Mouse (Mus musculus) CD8-positive naive resting alpha-beta T cell, adult 2 months (primary cell): ENCODE data around the gene Lrat.

Experiments used
- DNase-seq, 2 experiments: peaks; one replicate each; pipeline ENCODE4 v3.0.0; 2022; ENCODE audit warnings: low read depth in 2 of 2, low spot score in 2 of 2

The Lrat gene

GRCm38 (mm10) chr3:82903613-82904205 is at the start of gene Lrat:
Gene Lrat (minus strand): TSS chr3:82903973.
- DNase-seq = no peak

- DNase-seq = no peak
Measured at GRCm38 (mm10) chr3:82952173-82952962, 48.6 kb upstream of the Lrat start.

GRCm38 (mm10) chr3:82950639-82951038 is 46.9 kb upstream of the Lrat start:
- DNase-seq = no peak

GRCm38 (mm10) chr3:82950208-82950607 is 46.4 kb upstream of the Lrat start:
- no peak for DNase-seq

- DNase-seq = no peak
Measured at GRCm38 (mm10) chr3:82946375-82947107, 42.8 kb upstream of the Lrat start.

GRCm38 (mm10) chr3:82927917-82928316 is 24.1 kb upstream of the Lrat start:
- no peak for DNase-seq

GRCm38 (mm10) chr3:82915632-82916031 is 11.9 kb upstream of the Lrat start:
- DNase-seq = no peak

GRCm38 (mm10) chr3:82908671-82909070 is 4.9 kb upstream of the Lrat start:
- no peak for DNase-seq

- DNase-seq = no peak
Measured at GRCm38 (mm10) chr3:82904211-82904908, 587 bp upstream of the Lrat start.

GRCm38 (mm10) chr3:82902757-82903612 is 788 bp downstream of the Lrat start:
- no peak for DNase-seq

GRCm38 (mm10) chr3:82888842-82889241 is 14.9 kb downstream of the Lrat start:
- DNase-seq = no peak

GRCm38 (mm10) chr3:82877258-82877657 is 26.5 kb downstream of the Lrat start:
- DNase-seq = no peak

GRCm38 (mm10) chr3:82876372-82876739 is 27.4 kb downstream of the Lrat start, which contains the start of gene Rbm46:
Gene Rbm46 (minus strand): TSS chr3:82876483.
- no peak for DNase-seq

- no peak for DNase-seq
Measured at GRCm38 (mm10) chr3:82875671-82876371, 28.0 kb downstream of the Lrat start.

GRCm38 (mm10) chr3:82857414-82858077 is 46.2 kb downstream of the Lrat start:
- DNase-seq = no peak
